Mouse (Mus musculus) brain, embryonic 14.5 days (tissue): ENCODE data around the gene Dgkg.

ENCODE experiments used
- CTCF ChIP-seq: fragments of 200-500 bp; IDR thresholded peaks from 2 replicates; pipeline ENCODE4 v1.5.1; 2012; ENCODE audit warnings: inconsistent platforms, mild to moderate bottlenecking, moderate library complexity, borderline replicate concordance; ENCODE audit not compliant: insufficient read depth, insufficient read length; ENCODE audit errors: extremely low read depth
- POLR2A ChIP-seq: fragments of 200-500 bp; IDR thresholded peaks from 2 replicates; pipeline ENCODE4 v1.6.1; 2012; ENCODE audit warnings: mild to moderate bottlenecking, inconsistent platforms, borderline replicate concordance; ENCODE audit not compliant: poor library complexity, insufficient read depth, insufficient read length, severe bottlenecking; ENCODE audit errors: extremely low read depth

DNA sequence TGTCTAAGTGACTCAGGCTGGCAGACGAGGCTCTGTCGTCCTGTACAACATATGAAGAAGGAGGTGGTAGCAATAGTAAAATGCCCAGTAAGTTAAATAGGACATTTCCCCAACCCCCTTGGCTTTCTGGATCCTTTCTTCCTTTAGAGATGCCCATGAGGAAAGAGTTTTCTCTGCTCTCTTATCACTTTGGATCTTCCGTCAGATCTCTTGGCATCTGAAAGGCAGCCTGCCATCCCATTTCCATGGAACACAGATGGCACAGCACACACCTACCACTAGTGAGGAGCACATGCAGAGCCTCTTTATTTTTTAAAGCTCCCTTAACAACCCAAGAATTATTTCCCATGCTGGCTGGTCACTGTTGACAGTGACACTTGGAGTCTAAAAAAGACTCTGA is 194.8 kb downstream of the Dgkg start:
- TF ChIP-seq POLR2A: no peak
- no peak for TF ChIP-seq CTCF
